Mouse (Mus musculus) cortical plate, adult 2 months (tissue): ENCODE results near the gene B9d2.

ENCODE experiments used
- CTCF ChIP-seq: fragments of 200-500 bp; IDR thresholded peaks from 2 replicates; pipeline ENCODE4 v1.5.1; 2011; ENCODE audit warnings: mild to moderate bottlenecking, control low read depth, low read length; ENCODE audit not compliant: insufficient read depth; ENCODE audit errors: extremely low read depth
- POLR2A ChIP-seq: fragments of 200-500 bp; IDR thresholded peaks from 2 replicates; pipeline ENCODE4 v1.6.1; 2011; ENCODE audit warnings: mild to moderate bottlenecking, low read length, control low read depth; ENCODE audit not compliant: insufficient read depth; ENCODE audit errors: extremely low read depth

- TF ChIP-seq CTCF (no peak), POLR2A (no peak)
Measured at GRCm38 (mm10) chr7:25689603-25690021, 9.0 kb downstream of the B9d2 start.
